Mouse (Mus musculus) G1E (cell line): Measurements from ENCODE around the gene Gfm2. TPM values are rescaled to one million over a fixed set of nuclear protein-coding genes. Genes with fewer than 3 reads are reported as not detected.

Experiments used
- ATAC-seq: 2 replicates; pipeline ENCODE4 v1.8.0; 2016; ENCODE audit warnings: mild to moderate bottlenecking; ENCODE audit not compliant: insufficient number of reproducible peaks, poor library complexity, low FRiP score, severe bottlenecking; ENCODE audit errors: extremely low read depth
- DNase-seq: peaks from one replicate; pipeline ENCODE4 v3.0.0; 2012; ENCODE audit warnings: low spot score
- H3K27me3 ChIP-seq: 2 replicates; pipeline ENCODE4 v1.6.1; 2012; ENCODE audit warnings: mild to moderate bottlenecking, low read length, inconsistent platforms; ENCODE audit not compliant: insufficient read depth
- H3K36me3 ChIP-seq: replicated peaks from 2 replicates; pipeline ENCODE3; 2012; ENCODE audit warnings: mild to moderate bottlenecking, inconsistent platforms
- H3K4me1 ChIP-seq: 2 replicates; pipeline ENCODE4 v1.6.1; 2012; ENCODE audit warnings: low read depth, low read length, inconsistent platforms, mixed read lengths; ENCODE audit not compliant: insufficient read depth
- H3K4me3 ChIP-seq: 2 replicates; pipeline ENCODE4 v1.5.1; 2012; ENCODE audit warnings: low read depth, mild to moderate bottlenecking, inconsistent platforms, low read length, moderate library complexity, mixed read lengths
- H3K9me3 ChIP-seq: replicated peaks from 2 replicates; pipeline ENCODE4 v1.6.1; 2012; ENCODE audit warnings: inconsistent platforms
- CTCF ChIP-seq: IDR thresholded peaks from 2 replicates; pipeline ENCODE4 v1.5.1; 2012; ENCODE audit warnings: low read depth, low read length, inconsistent platforms, mixed read lengths
- GATA1 ChIP-seq: IDR thresholded peaks from 2 replicates; pipeline ENCODE4 v1.6.1; 2012; ENCODE audit warnings: borderline replicate concordance, low read length, inconsistent platforms, mixed read lengths
- GATA2 ChIP-seq: IDR thresholded peaks from 2 replicates; pipeline ENCODE4 v1.6.1; 2012; ENCODE audit warnings: low read depth, low read length, inconsistent platforms, borderline replicate concordance
- POLR2AphosphoS5 ChIP-seq: IDR thresholded peaks from 2 replicates; pipeline ENCODE4 v1.6.1; 2012; ENCODE audit warnings: low read depth, low read length, inconsistent platforms; ENCODE audit not compliant: insufficient replicate concordance
- TAL1 ChIP-seq: conservative IDR thresholded peaks from 2 replicates; pipeline ENCODE4 v1.6.1; 2012; ENCODE audit warnings: low read depth, low read length, inconsistent platforms, mixed read lengths
- polyA plus RNA-seq: library from polyadenylated mRNA; stranded (reverse); fragments of >175 nt; gene quantifications from 2 replicates; pipeline ENCODE4 v1.2.3, GENCODE M21; 2012
- total RNA-seq, 2 experiments: library from RNA; stranded (forward) in 1 of 2; stranded (reverse) in 1 of 2; fragments of 200-1000 nt in 1 of 2; fragments of >200 nt in 1 of 2; fragmentation: Nextera tagmentation in 1 of 2; gene quantifications; 2 replicates each; pipeline ENCODE4 v1.2.3; 2014 to 2017

The Gfm2 gene
- total and polyA plus RNA-seq, 3 experiments = 28.4 to 55.8 (median 51.4) TPM

DNA sequence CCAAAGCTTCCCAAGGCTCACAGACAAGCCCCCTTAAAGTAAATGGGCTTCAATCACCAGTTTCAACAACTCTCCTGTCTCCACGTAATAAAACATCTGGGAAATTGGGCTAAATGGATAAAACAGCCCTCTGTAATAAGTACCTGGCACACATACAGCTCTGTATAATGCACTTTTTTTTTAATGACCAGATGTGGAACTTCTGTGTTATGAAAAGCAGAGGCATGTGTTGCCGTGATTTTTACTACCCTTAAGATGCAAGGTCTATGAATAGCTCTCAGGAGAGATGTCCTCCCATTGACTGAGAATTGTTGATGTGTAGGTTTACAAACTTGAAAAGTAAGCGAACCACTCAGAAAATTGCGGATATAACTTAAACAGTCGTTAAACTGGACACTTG is 78.5 kb downstream of the Gfm2 start:
- no peaks in the 10 kb centered on the region for H3K4me1 ChIP-seq
- TF ChIP-seq POLR2AphosphoS5 (no peak), GATA2 (no peak), TAL1 (no peak), CTCF (no peak), GATA1 (no peak)
- no peaks in the 10 kb centered on the region for H3K9me3 ChIP-seq
- peaks cover 24% of the 10 kb centered on the region for H3K27me3 ChIP-seq
- H3K36me3 ChIP-seq = no peaks in the 10 kb centered on the region
- H3K4me3 ChIP-seq = no peak overlapping the region
- DNase-seq = no peak
- no peak for ATAC-seq

DNA sequence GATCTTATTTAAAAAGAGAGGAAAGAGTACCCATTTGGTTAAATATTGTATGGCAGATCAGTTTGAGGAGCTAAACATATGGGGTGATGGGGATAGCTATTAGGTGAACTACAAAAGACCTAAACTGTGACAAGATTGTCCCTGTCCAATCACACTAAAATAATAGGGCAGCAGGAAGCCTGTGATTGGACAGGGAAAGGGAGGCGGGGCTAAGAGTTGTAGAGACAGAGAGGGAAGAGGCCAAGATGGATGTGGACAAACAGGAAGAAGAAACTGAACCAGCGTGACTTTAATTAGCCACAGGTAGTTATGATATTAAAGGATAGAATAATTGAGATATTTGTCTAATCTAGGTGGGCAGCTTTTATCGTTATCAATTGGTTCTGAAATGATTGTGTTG is 82.3 kb downstream of the Gfm2 start:
- DNase-seq (no peak), ATAC-seq (no peak)
- H3K36me3 ChIP-seq = no peaks in the 10 kb centered on the region
- TF ChIP-seq GATA2 = no peak
- no peak for TF ChIP-seq GATA1
- TF ChIP-seq TAL1 = no peak
- TF ChIP-seq CTCF = no peak
- TF ChIP-seq POLR2AphosphoS5 = no peak
- no peak overlapping the region for H3K4me3 ChIP-seq
- H3K27me3 ChIP-seq = peaks cover 12% of the 10 kb centered on the region
- H3K9me3 ChIP-seq = no peaks in the 10 kb centered on the region
- no peaks in the 10 kb centered on the region for H3K4me1 ChIP-seq

DNA sequence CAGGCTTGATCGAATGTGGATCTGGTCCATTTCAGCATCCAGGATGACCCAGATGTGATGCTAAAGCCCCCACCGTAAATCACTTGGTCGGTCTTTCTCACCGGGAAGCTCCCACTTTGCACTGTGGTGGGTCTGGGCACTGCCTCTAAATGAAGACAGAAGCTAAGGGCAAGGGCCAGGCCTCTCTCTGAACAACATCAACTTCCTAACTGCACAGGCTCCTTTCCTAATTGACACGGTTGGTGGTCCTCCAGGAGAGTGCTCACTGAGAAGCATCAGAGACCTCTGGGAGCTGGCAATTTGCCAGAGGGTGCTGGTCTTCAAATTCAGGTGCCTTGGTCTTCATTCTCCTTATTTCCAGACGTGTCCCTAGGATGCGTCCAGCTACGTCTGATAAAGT is 86.1 kb downstream of the Gfm2 start:
- ATAC-seq (no peak), DNase-seq (no peak)
- Histone ChIP-seq H3K27me3 (peaks cover 19% of the 10 kb centered on the region), H3K4me3 (no peak overlapping the region), H3K36me3 (no peaks in the 10 kb centered on the region), H3K9me3 (no peaks in the 10 kb centered on the region), H3K4me1 (no peaks in the 10 kb centered on the region)
- no peak for TF ChIP-seq GATA1
- no peak for TF ChIP-seq GATA2
- no peak for TF ChIP-seq CTCF
- TF ChIP-seq POLR2AphosphoS5 = no peak
- no peak for TF ChIP-seq TAL1

DNA sequence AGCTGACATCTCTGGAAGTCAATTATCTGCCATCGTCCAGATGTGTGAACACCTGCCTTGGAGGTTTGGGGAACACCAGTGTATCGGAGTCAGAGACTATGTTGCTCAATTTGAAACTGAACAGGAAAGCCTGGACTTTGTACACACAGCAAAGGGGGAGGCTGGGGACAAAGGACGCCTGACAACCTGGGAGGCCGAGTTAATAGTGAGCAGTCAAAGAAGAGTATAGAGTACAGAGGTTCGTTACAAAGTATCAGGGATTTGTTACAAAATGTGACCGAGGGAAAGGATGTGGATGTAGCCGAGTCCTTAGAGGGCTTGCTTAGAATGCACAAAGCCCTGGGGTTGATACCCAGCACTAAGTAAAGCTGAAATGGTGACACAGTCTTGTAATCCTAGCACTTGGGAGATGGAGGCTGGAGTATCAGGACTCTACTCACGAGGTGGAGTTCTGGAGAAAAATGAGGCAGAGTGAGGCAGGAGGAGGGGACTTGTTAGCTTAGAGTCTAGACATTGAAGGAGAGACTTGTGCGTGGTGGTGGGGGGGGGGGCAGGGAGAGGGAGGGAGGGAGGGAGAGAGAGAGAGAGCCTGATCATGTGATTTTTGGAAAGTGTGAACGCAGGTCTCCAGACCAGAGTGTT is 86.7 kb downstream of the Gfm2 start:
- no peaks in the 10 kb centered on the region for H3K9me3 ChIP-seq
- no peaks in the 10 kb centered on the region for H3K36me3 ChIP-seq
- peaks cover 19% of the 10 kb centered on the region for H3K27me3 ChIP-seq
- DNase-seq (no peak), ATAC-seq (no peak)
- H3K4me3 ChIP-seq = no peak overlapping the region
- no peak for TF ChIP-seq GATA2
- no peak for TF ChIP-seq POLR2AphosphoS5
- no peak for TF ChIP-seq TAL1
- TF ChIP-seq CTCF = no peak
- no peak for TF ChIP-seq GATA1
- H3K4me1 ChIP-seq = no peaks in the 10 kb centered on the region

DNA sequence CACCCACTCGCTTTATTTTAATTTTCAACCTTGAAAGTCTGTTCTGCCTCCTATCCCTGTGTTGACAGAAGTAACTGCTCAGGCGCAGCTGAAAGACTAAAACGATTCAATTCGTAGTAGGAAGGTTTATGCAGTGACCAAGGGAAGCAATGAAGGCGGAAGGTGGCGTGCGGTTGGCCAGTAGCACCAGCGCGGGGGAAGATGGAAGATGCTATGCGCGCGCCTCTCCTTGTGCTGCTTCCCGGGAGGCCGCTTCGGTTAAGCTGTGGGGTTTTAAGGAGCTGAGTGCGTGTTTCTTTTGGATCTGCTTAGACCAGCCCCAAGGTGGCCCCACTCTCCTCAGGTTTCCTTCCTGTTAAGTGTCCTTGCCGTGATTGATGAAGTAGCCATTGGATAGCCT is 87.4 kb downstream of the Gfm2 start:
- TF ChIP-seq CTCF = no peak
- TF ChIP-seq GATA2 = no peak
- TF ChIP-seq POLR2AphosphoS5 = no peak
- no peak for TF ChIP-seq TAL1
- no peak for TF ChIP-seq GATA1
- H3K9me3 ChIP-seq = no peaks in the 10 kb centered on the region
- peaks cover 19% of the 10 kb centered on the region for H3K27me3 ChIP-seq
- no peaks in the 10 kb centered on the region for H3K4me1 ChIP-seq
- no peaks in the 10 kb centered on the region for H3K36me3 ChIP-seq
- DNase-seq (no peak), ATAC-seq (no peak)
- H3K4me3 ChIP-seq = no peak overlapping the region

DNA sequence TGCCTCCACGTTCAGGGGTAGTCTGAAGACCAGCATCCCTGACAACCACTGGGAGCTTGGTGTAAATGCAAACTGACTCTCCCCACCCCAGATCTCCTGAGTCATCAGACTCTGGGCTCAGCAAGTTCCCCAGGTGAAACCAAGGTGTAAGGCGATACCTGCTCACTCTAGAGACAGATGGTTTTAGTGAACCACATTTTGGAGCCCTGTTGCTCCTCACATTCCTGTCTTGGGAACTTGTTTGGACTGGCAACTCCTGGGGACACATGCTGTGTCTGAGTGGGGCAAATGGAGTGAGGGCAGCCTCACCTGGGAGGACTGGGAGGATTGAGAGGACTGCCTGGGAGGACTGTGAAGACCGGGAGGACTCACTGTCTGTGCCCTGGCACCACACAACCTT is 90.1 kb downstream of the Gfm2 start:
- no peak for DNase-seq
- TF ChIP-seq POLR2AphosphoS5 = no peak
- TF ChIP-seq CTCF = no peak
- TF ChIP-seq GATA1 = no peak
- no peak for TF ChIP-seq TAL1
- Histone ChIP-seq H3K9me3 (no peaks in the 10 kb centered on the region), H3K4me1 (no peaks in the 10 kb centered on the region), H3K4me3 (no peak overlapping the region), H3K36me3 (no peaks in the 10 kb centered on the region), H3K27me3 (peaks cover 16% of the 10 kb centered on the region)
- ATAC-seq = no peak

DNA sequence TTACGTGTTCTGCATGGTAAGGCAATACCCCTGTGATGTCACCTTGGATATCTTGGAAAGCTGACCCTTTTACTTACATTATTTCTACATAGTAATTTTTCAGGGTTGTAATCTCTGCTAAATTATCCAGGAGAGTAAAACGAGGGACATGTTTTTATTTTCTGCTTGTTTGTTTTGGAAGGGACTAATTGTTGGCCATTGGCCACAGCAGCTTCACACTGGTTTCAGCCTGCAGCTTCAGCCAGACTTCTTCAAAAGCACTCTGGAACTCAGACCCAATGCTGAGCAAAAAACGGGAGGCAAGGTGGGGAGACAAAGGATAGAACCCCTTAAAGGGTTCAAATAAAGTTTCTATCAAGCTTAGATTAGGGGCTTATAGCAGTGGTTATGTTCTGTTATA is 92.4 kb downstream of the Gfm2 start:
- Histone ChIP-seq H3K27me3 (peaks cover 18% of the 10 kb centered on the region), H3K4me1 (no peaks in the 10 kb centered on the region)

More for the DNA sequence above, 92.4 kb downstream of the Gfm2 start:
- DNase-seq (no peak), ATAC-seq (no peak)
- no peaks in the 10 kb centered on the region for H3K36me3 ChIP-seq
- no peak for TF ChIP-seq POLR2AphosphoS5
- TF ChIP-seq CTCF = no peak
- no peak for TF ChIP-seq GATA2
- TF ChIP-seq TAL1 = no peak
- no peak for TF ChIP-seq GATA1
- no peak overlapping the region for H3K4me3 ChIP-seq
- no peaks in the 10 kb centered on the region for H3K9me3 ChIP-seq

Other genes starting within 250 kb of the Gfm2 start
- not detected in 2 replicates for gene Gcnt4, start 213.2 kb upstream of the Gfm2 start, total RNA-seq (2014; fragmentation: Nextera tagmentation)
- gene Gcnt4, start 213.2 kb upstream of the Gfm2 start, total RNA-seq (2017) = 0.06 and 0.11 TPM in 2 replicates
- gene Gcnt4, start 213.2 kb upstream of the Gfm2 start, polyA plus RNA-seq = not detected in 2 replicates
- gene 1700029F12Rik, start 103.6 kb upstream of the Gfm2 start, total RNA-seq (2014; fragmentation: Nextera tagmentation) = not detected in 2 replicates
- gene 1700029F12Rik, start 103.6 kb upstream of the Gfm2 start, total RNA-seq (2017) = not detected in 2 replicates
- not detected in 2 replicates for gene 1700029F12Rik, start 103.6 kb upstream of the Gfm2 start, polyA plus RNA-seq
- gene Fam169a, start 70.7 kb upstream of the Gfm2 start, total RNA-seq (2014; fragmentation: Nextera tagmentation) = not detected in 2 replicates
- 0.29 and 0.49 TPM in 2 replicates for gene Fam169a, start 70.7 kb upstream of the Gfm2 start, total RNA-seq (2017)
- gene Fam169a, start 70.7 kb upstream of the Gfm2 start, polyA plus RNA-seq = not detected in 2 replicates
- gene Gm6169, start 38.7 kb upstream of the Gfm2 start, total RNA-seq (2014; fragmentation: Nextera tagmentation) = 1.4 and 3.0 TPM in 2 replicates
- 0.82 and 1.9 TPM in 2 replicates for gene Gm6169, start 38.7 kb upstream of the Gfm2 start, total RNA-seq (2017)
- gene Gm6169, start 38.7 kb upstream of the Gfm2 start, polyA plus RNA-seq = 0.07 and 0.10 TPM in 2 replicates
- gene Nsa2, start within 50 bp of the Gfm2 start, total RNA-seq (2014; fragmentation: Nextera tagmentation) = 267 and 321 TPM in 2 replicates
- 209 and 229 TPM in 2 replicates for gene Nsa2, start within 50 bp of the Gfm2 start, total RNA-seq (2017)
- 24.3 and 24.6 TPM in 2 replicates for gene Nsa2, start within 50 bp of the Gfm2 start, polyA plus RNA-seq
- 33.0 and 34.5 TPM in 2 replicates for gene Hexb, start 60.4 kb downstream of the Gfm2 start, total RNA-seq (2014; fragmentation: Nextera tagmentation)
- 139 and 141 TPM in 2 replicates for gene Hexb, start 60.4 kb downstream of the Gfm2 start, total RNA-seq (2017)
- 7.6 and 11.6 TPM in 2 replicates for gene Hexb, start 60.4 kb downstream of the Gfm2 start, polyA plus RNA-seq
- 0.29 and 0.38 TPM in 2 replicates for gene Enc1, start 103.2 kb downstream of the Gfm2 start, total RNA-seq (2014; fragmentation: Nextera tagmentation)
- 0.81 and 0.82 TPM in 2 replicates for gene Enc1, start 103.2 kb downstream of the Gfm2 start, total RNA-seq (2017)
- 0.20 and 0.24 TPM in 2 replicates for gene Enc1, start 103.2 kb downstream of the Gfm2 start, polyA plus RNA-seq